Mouse (Mus musculus) limb, embryonic 11.5 days (tissue): ENCODE data around the gene Lif. TPM values are rescaled to one million over a fixed set of nuclear protein-coding genes. Genes with fewer than 3 reads are reported as not detected.

Experiments
- ATAC-seq: fragments of 200-750 bp; cut with Nextera tagmentation; 2 replicates; pipeline ENCODE4 v1.8.0; 2017; ENCODE audit warnings: low read depth; ENCODE audit not compliant: insufficient number of reproducible peaks, low FRiP score, low TSS enrichment
- DNase-seq: peaks from one replicate; pipeline ENCODE4 v3.0.0-alpha.2; 2015; ENCODE audit warnings: low spot score
- H3K27ac ChIP-seq: fragments of 300-500 bp; sonication (generic); replicated peaks from 2 replicates; pipeline ENCODE4 v1.5.1; 2014; ENCODE audit warnings: low read depth, mild to moderate bottlenecking, low read length
- H3K27me3 ChIP-seq: fragments of 300-500 bp; sonication (generic); 2 replicates; pipeline ENCODE4 v1.6.1; 2014; ENCODE audit warnings: mild to moderate bottlenecking, low read length, mixed read lengths; ENCODE audit not compliant: control insufficient read depth, insufficient read depth
- H3K36me3 ChIP-seq: fragments of 300-500 bp; sonication (generic); 2 replicates; pipeline ENCODE4 v1.6.1; 2014; ENCODE audit warnings: mild to moderate bottlenecking, low read length, moderate library complexity, mixed read lengths; ENCODE audit not compliant: control insufficient read depth, insufficient read depth
- H3K4me1 ChIP-seq: fragments of 300-500 bp; sonication (generic); 2 replicates; pipeline ENCODE4 v1.6.1; 2014; ENCODE audit warnings: low read length, mixed read lengths; ENCODE audit not compliant: control insufficient read depth, insufficient read depth
- H3K4me2 ChIP-seq: fragments of 300-500 bp; sonication (generic); 2 replicates; pipeline ENCODE4 v1.6.1; 2014; ENCODE audit warnings: low read depth, mild to moderate bottlenecking, moderate library complexity; ENCODE audit not compliant: severe bottlenecking
- H3K4me3 ChIP-seq: fragments of 300-500 bp; sonication (generic); 2 replicates; pipeline ENCODE4 v1.5.1; 2014; ENCODE audit warnings: low read depth, low read length
- H3K9ac ChIP-seq: fragments of 300-500 bp; sonication (generic); 2 replicates; pipeline ENCODE4 v1.6.1; 2014; ENCODE audit warnings: mild to moderate bottlenecking, low read length
- H3K9me3 ChIP-seq: fragments of 300-500 bp; sonication (generic); 2 replicates; pipeline ENCODE4 v1.6.1; 2016; ENCODE audit warnings: low read length; ENCODE audit not compliant: control insufficient read depth
- WGBS: fragments of 180-500 bp; shearing (Covaris S2); extraction: QIAGEN DNeasy Blood & Tissue Kit; methylation state at CpG from one replicate; pipeline ENCODE4 v1.1.7; 2014; 5-methylcytosine and 5-hydroxymethylcytosine counted together
- polyA plus RNA-seq: library from polyadenylated mRNA; unstranded; fragments of >200 nt; fragmentation: Nextera tagmentation; extraction: Ambion mirVana; gene quantifications from 2 replicates; pipeline ENCODE4 v1.2.1, GENCODE M21; 2014

The Lif gene
- polyA plus RNA-seq = 0.04 and 0.05 TPM in 2 replicates

DNA sequence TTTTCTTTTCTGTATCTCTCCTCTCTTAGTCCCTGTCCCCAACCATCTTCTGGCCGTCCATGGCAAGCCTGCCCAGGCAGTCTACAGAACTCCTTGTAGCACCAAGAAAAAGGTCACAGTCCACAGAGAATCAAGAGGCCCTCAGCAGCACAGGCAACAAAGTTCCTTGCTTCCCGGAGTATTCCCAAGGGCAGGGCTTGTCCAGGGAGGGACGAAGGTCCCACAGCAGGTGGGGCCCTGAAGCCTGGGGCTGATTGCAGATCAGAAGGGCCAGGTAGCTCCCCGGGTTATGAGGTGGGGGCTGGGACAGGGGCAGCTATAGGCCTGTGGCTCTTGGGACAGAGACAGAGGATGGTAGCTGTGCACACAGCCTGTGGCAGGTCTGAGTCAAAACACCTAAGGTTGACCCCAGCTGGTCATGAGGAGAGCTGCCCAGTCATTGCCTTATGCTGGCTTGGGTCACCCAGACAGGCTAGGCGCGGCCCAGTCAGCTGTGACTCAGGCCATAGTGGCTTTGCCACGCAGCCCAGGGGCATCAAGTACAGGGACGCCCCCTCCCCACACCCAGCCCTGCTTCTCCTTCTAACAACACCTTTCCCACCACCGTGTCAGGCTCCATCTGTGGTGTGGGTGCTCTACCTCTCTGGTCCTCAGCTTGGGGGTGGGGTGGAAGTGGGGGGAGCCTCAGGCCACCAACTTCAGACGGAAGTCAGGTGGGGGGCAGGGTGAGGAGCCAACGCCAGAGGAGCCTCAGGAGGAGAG, at the start of gene Lif:
Gene Lif, plus strand, starts transcription at position 712 of the 762 bp plus-strand sequence.
- peaks cover 4% of the 10 kb centered on the region for H3K4me1 ChIP-seq
- H3K9me3 ChIP-seq = no peaks in the 10 kb centered on the region
- no peaks in the 10 kb centered on the region for H3K36me3 ChIP-seq
- DNase-seq = no peak
- no peak within 1 kb of the TSS for H3K4me3 ChIP-seq
- no peak within 1 kb of the TSS for H3K4me2 ChIP-seq
- H3K27ac ChIP-seq = no peak within 1 kb of the TSS
- no peak for ATAC-seq
- H3K9ac ChIP-seq = no peak within 1 kb of the TSS
- WGBS = 64% methylated on average over 11 of the region's 11 CpGs
- H3K27me3 ChIP-seq = no peaks in the 10 kb centered on the region

DNA sequence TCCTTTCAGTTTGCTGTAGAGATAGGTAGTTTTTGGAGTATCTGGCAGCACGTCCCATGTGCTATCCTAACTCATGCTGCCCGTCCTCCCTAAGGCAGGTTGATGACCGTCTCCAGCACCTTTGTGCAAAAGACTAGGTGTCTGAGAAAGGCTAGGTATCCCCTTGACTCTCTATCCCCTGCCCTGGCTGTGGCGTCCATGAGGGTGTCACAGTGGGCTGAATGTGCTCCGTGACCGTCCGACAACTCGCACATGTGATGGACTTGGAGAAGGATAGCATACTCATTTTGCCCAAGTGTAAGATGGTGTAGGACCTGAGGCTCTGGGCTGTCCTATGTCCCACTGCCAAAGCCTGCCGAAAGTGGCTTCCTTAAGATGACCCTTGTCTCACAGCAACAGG, 49.7 kb upstream of the Lif start:
- Histone ChIP-seq H3K36me3 (no peaks in the 10 kb centered on the region; the same call in 1 of the 2 replicates), H3K4me1 (no peaks in the 10 kb centered on the region), H3K9ac (no peak overlapping the region), H3K4me2 (no peak overlapping the region), H3K27ac (no peak overlapping the region), H3K4me3 (no peak overlapping the region), H3K27me3 (no peaks in the 10 kb centered on the region), H3K9me3 (no peaks in the 10 kb centered on the region)
- DNase-seq (no peak), ATAC-seq (no peak)
- 95% methylated on average over 9 of the region's 9 CpGs for WGBS

DNA sequence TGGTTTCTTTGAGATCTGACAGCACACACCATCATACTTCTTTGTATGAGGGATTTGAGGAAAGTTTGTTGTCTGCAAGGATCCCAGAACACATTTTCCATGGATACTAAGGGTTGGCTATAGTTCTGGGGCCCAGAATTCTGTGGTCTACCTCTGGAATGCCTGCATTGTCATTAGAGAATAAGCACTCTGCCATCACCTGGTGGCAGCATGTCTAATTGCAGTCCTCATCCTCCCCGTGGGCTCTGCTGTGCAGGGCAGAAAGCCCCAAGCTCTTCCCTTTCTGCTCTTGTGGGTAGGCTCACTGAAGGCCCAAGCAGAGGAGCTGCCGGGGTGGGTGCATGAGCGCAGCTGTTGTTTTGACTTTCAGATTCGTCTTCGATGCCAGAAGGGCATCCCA, 47.8 kb upstream of the Lif start:
- no peaks in the 10 kb centered on the region for H3K27me3 ChIP-seq
- no peaks in the 10 kb centered on the region; the same call in 1 of the 2 replicates for H3K36me3 ChIP-seq
- H3K9ac ChIP-seq = no peak overlapping the region
- H3K27ac ChIP-seq = no peak overlapping the region
- no peaks in the 10 kb centered on the region for H3K9me3 ChIP-seq
- H3K4me2 ChIP-seq = no peak overlapping the region
- H3K4me1 ChIP-seq = no peaks in the 10 kb centered on the region
- H3K4me3 ChIP-seq = no peak overlapping the region
- DNase-seq (no peak), ATAC-seq (no peak)
- WGBS = 80% methylated on average over 5 of the region's 5 CpGs

DNA sequence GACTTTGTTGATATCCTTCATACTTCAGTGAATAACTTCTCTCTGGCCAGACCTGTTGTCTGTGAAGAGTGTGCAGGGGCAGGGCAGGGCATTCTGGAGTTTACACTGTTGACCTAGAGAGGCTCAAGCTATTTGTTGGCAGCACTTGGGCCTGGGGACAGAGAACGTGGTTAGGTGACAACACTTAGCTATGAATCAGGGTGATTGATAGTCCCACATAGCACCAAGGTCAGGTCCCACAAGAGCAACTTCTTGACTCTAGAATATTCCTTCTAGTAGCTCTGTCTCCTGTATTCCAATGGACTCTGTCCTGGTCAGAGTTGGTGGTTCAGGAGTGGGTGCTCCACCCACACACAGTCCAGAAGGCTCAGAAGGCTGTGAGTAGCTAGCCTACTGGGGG, 46.6 kb upstream of the Lif start:
- Histone ChIP-seq H3K4me2 (no peak overlapping the region), H3K9ac (no peak overlapping the region), H3K27me3 (no peaks in the 10 kb centered on the region), H3K36me3 (no peaks in the 10 kb centered on the region; the same call in 1 of the 2 replicates), H3K4me1 (no peaks in the 10 kb centered on the region), H3K9me3 (no peaks in the 10 kb centered on the region), H3K27ac (no peak overlapping the region), H3K4me3 (no peak overlapping the region)
- 57% methylated on average over 1 of the region's 1 CpGs for WGBS
- DNase-seq (no peak), ATAC-seq (no peak)

DNA sequence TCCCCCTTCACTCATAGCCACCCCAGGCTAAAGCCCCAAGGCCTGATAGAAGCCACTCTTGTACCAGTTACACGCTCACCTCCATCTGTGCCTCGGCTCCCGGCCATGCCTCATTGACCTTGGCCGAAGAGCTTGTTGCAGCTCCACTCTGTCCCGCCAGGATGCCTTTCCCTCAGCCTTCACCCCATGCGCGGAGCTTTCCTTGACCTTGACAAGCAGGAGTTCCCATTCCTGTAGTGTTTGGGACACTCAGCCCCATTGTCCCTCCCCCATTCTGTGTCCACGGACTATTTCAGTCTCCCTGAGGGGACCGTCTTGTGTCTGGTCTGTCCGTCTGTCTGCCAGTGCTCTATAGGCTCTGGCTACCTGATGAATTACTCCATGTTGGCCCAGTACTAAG, 44.2 kb upstream of the Lif start:
- WGBS = 92% methylated on average over 10 of the region's 10 CpGs
- ATAC-seq (no peak), DNase-seq (no peak)
- Histone ChIP-seq H3K4me3 (no peak overlapping the region), H3K36me3 (no peaks in the 10 kb centered on the region; the same call in 1 of the 2 replicates), H3K4me1 (no peaks in the 10 kb centered on the region), H3K27ac (no peak overlapping the region), H3K4me2 (no peak overlapping the region), H3K9ac (no peak overlapping the region), H3K9me3 (no peaks in the 10 kb centered on the region), H3K27me3 (no peaks in the 10 kb centered on the region)

DNA sequence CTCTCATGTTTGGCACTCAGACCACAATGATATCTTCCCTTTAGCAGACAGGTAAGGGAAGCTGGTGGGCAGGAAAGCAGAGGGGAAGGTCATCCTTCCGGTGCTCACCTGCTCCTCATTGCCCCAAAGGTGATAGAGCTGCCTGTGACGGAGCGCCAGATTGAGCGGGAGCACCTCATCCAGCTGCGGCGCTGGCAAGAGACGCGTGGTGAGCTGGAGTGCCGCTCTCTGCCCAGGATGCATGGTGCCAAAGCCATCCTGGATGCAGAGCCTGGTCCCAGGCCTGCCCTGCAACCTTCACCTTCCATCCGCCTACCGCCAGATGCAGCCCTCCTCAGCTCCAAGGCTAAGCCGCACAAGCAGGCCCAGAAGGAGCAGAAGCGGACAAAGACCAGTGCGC, 42.8 kb upstream of the Lif start:
- no peak overlapping the region for H3K9ac ChIP-seq
- no peaks in the 10 kb centered on the region for H3K9me3 ChIP-seq
- DNase-seq = no peak
- no peaks in the 10 kb centered on the region for H3K4me1 ChIP-seq
- no peak for ATAC-seq
- H3K27ac ChIP-seq = no peak overlapping the region
- H3K4me2 ChIP-seq = no peak overlapping the region
- H3K27me3 ChIP-seq = peaks cover 9% of the 10 kb centered on the region
- H3K4me3 ChIP-seq = no peak overlapping the region
- no peaks in the 10 kb centered on the region; the same call in 1 of the 2 replicates for H3K36me3 ChIP-seq
- 95% methylated on average over 14 of the region's 14 CpGs for whole genome bisulfite sequencing

DNA sequence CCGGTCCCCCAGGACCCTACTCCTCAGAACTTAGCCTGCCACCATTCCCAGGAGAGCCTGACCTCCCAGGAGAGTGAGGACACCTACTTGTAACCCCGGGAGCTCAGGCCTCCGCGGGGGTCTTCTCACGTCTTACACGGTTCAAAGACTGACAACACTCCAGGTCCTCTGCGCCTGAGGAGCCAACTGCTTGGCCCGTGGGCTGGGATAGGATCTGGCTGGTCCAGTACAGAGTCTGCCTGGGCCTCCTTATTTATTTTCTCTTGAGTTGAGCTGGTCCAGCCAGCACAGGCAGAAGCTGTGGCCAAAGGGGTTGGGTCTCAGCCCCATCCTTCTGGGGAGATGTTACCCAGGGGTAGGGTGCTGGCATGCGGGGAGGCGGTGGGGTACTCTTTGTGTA, 42.3 kb upstream of the Lif start:
- WGBS = 79% methylated on average over 10 of the region's 10 CpGs
- DNase-seq (no peak), ATAC-seq (no peak)
- Histone ChIP-seq H3K4me3 (no peak overlapping the region), H3K4me1 (no peaks in the 10 kb centered on the region), H3K27me3 (peaks cover 9% of the 10 kb centered on the region), H3K4me2 (no peak overlapping the region), H3K36me3 (no peaks in the 10 kb centered on the region; the same call in 1 of the 2 replicates), H3K27ac (no peak overlapping the region), H3K9me3 (no peaks in the 10 kb centered on the region), H3K9ac (no peak overlapping the region)

DNA sequence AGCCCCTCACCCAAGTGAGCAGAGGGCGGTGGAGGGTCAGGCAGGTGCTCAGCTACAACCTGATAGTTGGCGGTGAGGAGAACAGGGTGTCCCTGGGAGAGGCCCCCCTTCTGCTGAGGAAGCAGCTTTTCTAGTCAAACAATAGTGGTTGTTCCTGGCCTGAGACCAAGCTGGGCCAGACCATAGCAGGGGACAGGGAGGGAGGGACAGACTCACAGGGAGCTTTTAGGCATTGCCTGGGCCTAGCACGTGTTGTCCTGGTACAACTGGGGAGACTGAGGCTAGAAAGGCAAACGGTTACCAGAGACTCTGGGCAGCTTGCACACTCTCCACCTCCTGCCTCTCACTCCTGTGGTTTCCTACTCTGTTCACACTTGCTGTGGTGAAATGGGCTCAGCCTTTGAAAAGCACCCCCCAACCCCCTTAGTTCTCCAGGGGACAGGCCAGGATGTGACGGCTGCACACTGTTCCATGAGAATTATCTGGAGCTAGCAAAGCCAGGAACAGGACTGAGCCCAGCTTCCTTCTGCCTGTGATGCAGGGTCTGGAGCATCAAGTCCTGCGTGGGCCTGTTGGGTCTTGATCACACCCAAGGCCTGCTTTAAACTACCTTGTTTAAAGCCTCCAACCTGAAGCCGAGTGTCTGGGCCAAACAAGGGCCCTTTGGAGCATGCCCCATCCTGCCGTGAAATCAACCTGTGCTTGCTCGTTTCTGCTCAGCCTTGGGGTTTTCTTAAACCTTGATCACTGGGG, 40.9 kb upstream of the Lif start:
- Histone ChIP-seq H3K4me2 (no peak overlapping the region), H3K4me1 (no peaks in the 10 kb centered on the region), H3K9ac (no peak overlapping the region), H3K4me3 (no peak overlapping the region), H3K27ac (no peak overlapping the region), H3K9me3 (no peaks in the 10 kb centered on the region), H3K27me3 (peaks cover 9% of the 10 kb centered on the region), H3K36me3 (no peaks in the 10 kb centered on the region; the same call in 1 of the 2 replicates)
- DNase-seq (no peak), ATAC-seq (no peak)
- WGBS = 79% methylated on average over 9 of the region's 9 CpGs
